Mouse (Mus musculus) layer of hippocampus, adult 9-10 months (tissue): ENCODE measurements around the gene Itga4.

Source experiments
- DNase-seq: peaks from one replicate; pipeline ENCODE4 v3.0.0; 2022; ENCODE audit warnings: low spot score

The Itga4 gene

GRCm38 (mm10) chr2:79352100-79352802 is 97.0 kb downstream of the Itga4 start:
- DNase-seq = no peak

GRCm38 (mm10) chr2:79354773-79355172 is 99.5 kb downstream of the Itga4 start:
- DNase-seq = no peak

GRCm38 (mm10) chr2:79357835-79358234 is 102.6 kb downstream of the Itga4 start:
- DNase-seq = peak; percentile 36

- peak; percentile 32 for DNase-seq
These were observed 106.8 kb downstream of the Itga4 start for GRCm38 (mm10) chr2:79362029-79362428.

GRCm38 (mm10) chr2:79363920-79364319 is 108.7 kb downstream of the Itga4 start:
- no peak for DNase-seq

- no peak for DNase-seq
These were observed 112.5 kb downstream of the Itga4 start for GRCm38 (mm10) chr2:79367451-79368450.

- no peak for DNase-seq
These were observed 113.4 kb downstream of the Itga4 start for GRCm38 (mm10) chr2:79368661-79369060.

GRCm38 (mm10) chr2:79369061-79369524 is 113.9 kb downstream of the Itga4 start:
- no peak for DNase-seq

GRCm38 (mm10) chr2:79369905-79370304 is 114.7 kb downstream of the Itga4 start:
- no peak for DNase-seq

- no peak for DNase-seq
These were observed 115.6 kb downstream of the Itga4 start for GRCm38 (mm10) chr2:79370711-79371312.

- DNase-seq = no peak
These were observed 116.3 kb downstream of the Itga4 start for GRCm38 (mm10) chr2:79371326-79372153.

- DNase-seq = no peak
These were observed 116.9 kb downstream of the Itga4 start for GRCm38 (mm10) chr2:79372154-79372467.

- DNase-seq = no peak
These were observed 117.4 kb downstream of the Itga4 start for GRCm38 (mm10) chr2:79372486-79373200.

- DNase-seq = no peak
These were observed 123.3 kb downstream of the Itga4 start for GRCm38 (mm10) chr2:79378346-79379086.

- DNase-seq = no peak
These were observed 124.1 kb downstream of the Itga4 start for GRCm38 (mm10) chr2:79379087-79380041.
